Comparison of ENCODE assay signal across 8 mouse cellular contexts in genomic region chr9:110051869-110052661, GRCm38 (mm10).
A peak's percentile ranks its signal among the peaks of the same experiment; 100 is the strongest.
DNase-seq lines count a peak whose midpoint lies in the region; ATAC-seq and TF ChIP-seq lines count a peak whose summit lies in the region.

No protein-coding gene starts in this region.

- TF ChIP-seq CTCF in olfactory bulb, adult 2 months (IDR thresholded peaks at IDR 0.05; ENCODE audit: insufficient read depth, low read depth, low read length): no peak
- no peak for TF ChIP-seq CTCF in stomach, postnatal 0 days (IDR thresholded peaks at IDR 0.05; ENCODE audit: low read depth)

- TF ChIP-seq POLR2A in olfactory bulb, adult 2 months (IDR thresholded peaks at IDR 0.05; ENCODE audit: insufficient read depth, low read depth, low read length): peak; percentile 68

- H3K36me3 ChIP-seq in stomach, postnatal 0 days (ENCODE audit: control insufficient read depth, insufficient read depth, low read length): no peaks in the 10 kb centered on the region

- TF ChIP-seq EP300 in stomach, postnatal 0 days (optimal IDR thresholded peaks at IDR 0.05): no peak

- H3K4me3 ChIP-seq in olfactory bulb, adult 2 months (ENCODE audit: insufficient read depth, low read depth, low read length): peak overlapping the region; percentile 73
- H3K4me3 ChIP-seq in stomach, postnatal 0 days (ENCODE audit: low read depth, low read length): no peak overlapping the region

- 2% methylated on average over 23 of the region's 23 CpGs for WGBS in olfactory bulb, adult 2 months
- WGBS in stomach, postnatal 0 days: 68% methylated on average over 23 of the region's 23 CpGs

- H3K27me3 ChIP-seq in stomach, postnatal 0 days (ENCODE audit: control insufficient read depth, insufficient read depth, low read length): no peaks in the 10 kb centered on the region

- H3K9ac ChIP-seq in stomach, postnatal 0 days (ENCODE audit: low read length): no peak overlapping the region

- H3K27ac ChIP-seq in olfactory bulb, adult 2 months (ENCODE audit: insufficient read depth, low read depth, low read length): peak overlapping the region; percentile 95
- no peak overlapping the region for H3K27ac ChIP-seq in stomach, postnatal 0 days (replicated peaks)

- H3K4me1 ChIP-seq in olfactory bulb, adult 2 months (ENCODE audit: control insufficient read depth, insufficient read depth, low read length): peaks cover 9% of the 10 kb centered on the region
- no peaks in the 10 kb centered on the region for H3K4me1 ChIP-seq in stomach, postnatal 0 days (replicated peaks; ENCODE audit: control insufficient read depth, insufficient read depth)

- no peak overlapping the region for H3K4me2 ChIP-seq in stomach, postnatal 0 days (replicated peaks; ENCODE audit: low read depth)

- no peak for ATAC-seq in stomach, postnatal 0 days (ENCODE audit: low FRiP score, low TSS enrichment)
- ATAC-seq in activated CD4-positive, CD25-positive, alpha-beta regulatory T cell, adult 4 months: no peak

- DNase-seq in Muller cell, postnatal 12 days (ENCODE audit: inconsistent ontology term): peak; percentile 62
- peak; percentile 85 to 87 for DNase-seq in cerebellum, postnatal 25 days
- peak; percentile 83 to 88 for DNase-seq in frontal cortex, postnatal 36 days (ENCODE audit: low spot score in 2 of 2)
- DNase-seq in layer of hippocampus, postnatal 25 days (ENCODE audit: extremely low spot score in 1 of 2, low spot score in 1 of 2): peak; percentile 67 to 71
- no peak for DNase-seq in stomach, postnatal 0 days (ENCODE audit: low spot score)
- DNase-seq in lung, postnatal 4 days: no peak

- no peaks in the 10 kb centered on the region for H3K9me3 ChIP-seq in stomach, postnatal 0 days (ENCODE audit: control insufficient read depth, low read length)

Comparison
In these comparisons a context has a peak if more than half of its experiments do, and no peak if none do; other contexts are left out.
1. DNase-seq: peak in Muller cell, postnatal 12 days (single experiment), cerebellum, postnatal 25 days (2 of 2), frontal cortex, postnatal 36 days (2 of 2) and layer of hippocampus, postnatal 25 days (2 of 2); none in stomach, postnatal 0 days (single experiment) and lung, postnatal 4 days (0 of 2).